Mouse (Mus musculus) Muller cell, postnatal 12 days (primary cell): ENCODE data around the gene Hspb11.
A peak's percentile ranks its signal among the peaks of the same experiment; 100 is the strongest.

Experiments used
- DNase-seq: peaks from one replicate; pipeline ENCODE4 v3.0.0-alpha.2; 2015; ENCODE audit errors: inconsistent ontology term

Gene Hspb11

DNA sequence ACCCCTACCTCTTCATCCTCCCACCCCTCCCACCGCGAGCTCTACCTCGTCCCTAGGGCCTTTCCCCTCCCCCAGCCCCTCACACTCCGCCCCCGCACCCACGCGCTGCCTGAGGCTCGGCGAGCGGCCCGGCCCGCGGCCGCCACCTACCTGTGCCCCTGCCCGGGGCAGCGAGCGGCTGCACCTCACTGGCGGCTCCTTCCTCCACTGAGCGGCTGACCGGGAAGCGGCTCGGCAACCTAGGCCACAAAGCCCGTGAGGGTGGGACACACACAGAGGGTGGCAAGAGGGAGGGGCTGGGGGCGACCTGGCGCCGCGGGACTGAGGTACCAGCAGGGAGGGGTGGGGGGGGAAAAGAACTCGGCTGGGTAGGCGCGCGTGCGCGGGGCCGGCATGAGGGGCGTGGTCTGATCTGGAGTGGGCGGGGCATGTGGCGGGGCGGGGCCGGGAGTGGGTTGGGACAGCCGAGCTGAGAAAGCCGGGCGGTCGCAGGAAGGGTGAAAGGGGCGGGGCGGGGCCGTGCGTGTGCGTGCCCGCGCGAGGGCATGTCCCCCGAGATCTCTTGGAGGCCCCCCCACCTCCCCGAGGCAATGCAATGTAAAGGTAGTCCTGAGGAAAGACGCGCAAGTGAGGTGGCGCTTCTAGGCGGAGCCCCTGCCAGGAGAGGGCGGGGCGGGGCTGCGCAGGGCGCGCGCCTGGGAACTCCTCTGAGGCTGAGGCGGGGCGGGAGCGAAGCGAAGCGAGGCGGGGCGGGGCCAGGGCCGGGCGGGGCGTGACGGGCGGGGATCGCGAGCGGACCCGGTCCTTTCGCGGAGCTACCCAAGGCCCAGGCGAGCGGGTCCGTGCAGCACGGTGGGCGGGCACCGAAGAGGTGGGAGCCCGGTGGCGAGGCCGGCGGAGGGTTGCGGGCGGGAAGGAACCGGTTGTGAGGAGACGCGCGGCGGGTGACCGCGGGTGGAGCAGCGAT, at the start of gene Hspb11, which contains the start of gene Lrrc42:
Gene Hspb11 (plus strand): TSS at position 469 of the 967 bp plus-strand sequence.
Gene Lrrc42 (minus strand): TSS at position 408 of the 967 bp plus-strand sequence.
- DNase-seq, result peak; percentile 100

DNA sequence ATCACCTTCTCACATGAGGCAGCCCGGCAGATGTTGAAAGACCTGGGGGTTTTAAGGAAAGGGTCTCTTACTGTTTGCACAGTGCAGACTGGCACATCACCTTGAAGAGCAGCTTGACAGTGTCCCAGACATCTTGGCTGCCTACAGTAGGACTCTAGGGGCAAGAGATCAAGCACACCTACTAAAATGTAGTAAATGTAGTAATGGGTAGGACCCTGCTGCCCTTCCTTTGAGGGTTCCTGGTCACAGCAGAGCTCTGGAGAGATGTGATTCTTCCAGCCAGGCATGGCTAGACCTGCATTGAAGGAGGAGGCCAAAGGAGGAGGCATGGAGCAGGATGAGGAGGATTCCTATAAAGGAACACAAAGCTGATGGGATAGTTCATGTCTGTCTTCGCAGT, 46.4 kb upstream of the Hspb11 start:
- DNase-seq, result no peak

DNA sequence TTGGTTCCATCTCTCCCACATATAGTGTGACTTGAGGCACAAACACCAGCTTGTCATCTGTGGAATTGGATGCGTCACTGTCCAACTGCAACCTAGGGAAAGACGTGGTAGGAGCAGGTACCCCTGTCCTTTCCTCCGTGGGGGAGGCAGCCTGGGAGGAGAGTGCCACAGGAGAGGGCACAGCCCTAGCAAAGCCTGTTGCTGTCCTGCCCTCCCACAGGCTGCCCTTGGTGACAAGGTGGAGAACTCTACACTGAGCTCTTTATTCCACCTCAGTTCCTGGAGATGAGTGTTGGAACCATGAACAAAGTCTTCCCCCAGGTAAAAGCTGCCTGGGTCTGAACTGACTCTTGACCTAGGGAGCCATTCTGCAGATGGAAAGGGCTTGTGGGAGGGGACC, 44.5 kb upstream of the Hspb11 start, which contains the start of gene Ldlrad1:
Gene Ldlrad1 (plus strand): TSS at position 301 of the 400 bp plus-strand sequence.
- DNase-seq, result no peak

DNA sequence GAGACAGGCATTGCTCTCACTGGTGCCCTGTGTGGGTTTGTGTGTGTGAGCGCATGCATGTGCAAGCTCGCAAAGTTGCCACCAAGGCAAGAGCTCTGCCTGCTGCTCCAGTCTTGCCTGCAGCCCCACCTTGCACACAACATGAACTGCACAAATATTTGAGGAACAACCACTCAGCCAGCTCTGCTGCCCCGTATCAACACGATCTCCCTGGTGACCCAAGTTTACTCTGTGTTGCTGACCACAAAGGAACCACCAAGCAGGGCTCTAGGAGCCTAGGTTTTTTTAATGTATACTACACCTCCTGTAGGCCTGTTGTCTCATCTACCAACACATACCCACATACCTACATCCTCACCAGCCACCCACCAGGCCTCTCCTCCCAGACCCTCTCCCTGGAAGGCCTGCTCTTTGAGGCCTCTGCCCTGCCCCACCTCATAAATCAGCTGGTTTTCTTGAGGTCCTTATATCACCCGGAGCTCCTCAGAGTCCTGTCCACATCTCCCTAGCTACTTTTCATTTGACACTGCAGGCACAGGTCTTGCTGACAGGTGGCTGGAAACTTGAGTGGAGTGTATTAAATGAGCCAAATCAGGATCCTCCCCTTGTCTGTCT, 42.8 kb upstream of the Hspb11 start:
- no peak for DNase-seq

DNA sequence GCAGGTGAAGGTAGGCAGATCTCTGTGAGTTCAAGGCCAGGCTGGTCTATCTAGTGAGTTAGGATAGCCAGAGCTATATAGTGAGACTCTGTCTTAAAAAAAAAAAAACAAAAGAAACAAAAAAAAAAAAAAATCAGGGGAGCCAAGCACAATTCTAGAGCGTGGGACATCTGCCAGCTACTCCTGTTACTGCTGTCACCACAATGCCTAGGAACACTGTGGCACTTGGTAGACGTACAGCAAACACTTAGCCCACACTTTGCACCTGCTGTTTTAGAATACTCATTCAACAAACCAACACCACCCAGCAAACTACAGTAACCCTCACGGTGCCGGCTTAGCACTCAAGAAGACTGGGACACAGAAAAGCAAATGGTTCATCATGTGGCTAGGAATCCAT, 41.9 kb upstream of the Hspb11 start:
- DNase-seq, result no peak

DNA sequence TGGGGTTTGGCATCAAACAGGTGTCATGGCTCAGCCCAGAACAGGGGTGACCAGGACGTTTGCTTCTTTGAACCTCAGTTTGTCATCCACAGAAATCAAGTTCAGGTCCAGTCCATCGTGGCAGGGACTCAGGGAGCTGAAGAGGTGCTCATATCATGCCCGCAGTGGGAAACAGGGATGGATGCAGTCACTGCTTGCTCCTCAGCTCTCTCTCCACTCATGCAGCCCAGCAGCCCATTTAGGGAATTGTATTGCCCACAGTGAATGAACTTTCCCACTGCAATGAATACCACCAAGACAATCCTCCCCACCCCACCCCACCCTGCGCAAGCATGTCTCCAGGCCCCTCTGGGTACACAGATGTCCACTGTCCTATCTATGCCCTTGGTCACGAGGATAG, 41.5 kb upstream of the Hspb11 start:
- no peak for DNase-seq

DNA sequence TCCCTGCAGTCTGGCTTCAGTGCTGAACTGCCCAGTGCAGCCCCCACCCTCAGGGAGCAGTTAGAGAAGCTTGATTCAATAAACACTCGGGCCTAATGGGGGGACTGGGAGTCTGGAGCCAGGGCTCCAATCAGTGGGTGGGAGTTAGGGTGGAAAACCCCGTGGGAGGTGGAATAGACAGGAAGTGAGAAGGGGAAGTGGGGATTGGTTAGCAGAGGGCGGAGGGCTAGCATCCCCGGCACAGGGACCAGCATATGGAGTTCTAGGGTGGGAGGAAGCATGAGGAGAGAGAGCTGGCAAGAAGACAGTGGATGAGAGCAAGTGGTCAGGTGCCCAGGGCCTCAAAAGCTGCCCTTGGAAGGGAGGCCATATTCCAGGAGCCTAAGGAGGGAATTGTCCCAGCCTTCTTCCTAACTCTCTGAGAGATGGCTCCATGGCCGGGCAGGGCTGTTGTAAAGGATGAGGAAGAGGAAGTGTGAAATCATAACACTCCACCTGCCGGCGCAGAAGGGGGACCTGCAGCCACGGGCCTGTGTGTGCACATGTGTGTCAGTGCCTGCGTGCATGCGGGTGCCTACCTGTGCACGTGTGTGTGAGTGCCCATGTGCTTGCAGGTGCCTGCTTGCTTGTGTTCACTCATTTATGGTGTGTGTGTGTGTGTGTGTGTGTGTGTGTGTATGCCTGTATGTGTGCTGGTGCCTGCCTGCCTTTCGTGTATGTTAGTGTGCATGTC, 39.9 kb upstream of the Hspb11 start:
- no peak for DNase-seq

DNA sequence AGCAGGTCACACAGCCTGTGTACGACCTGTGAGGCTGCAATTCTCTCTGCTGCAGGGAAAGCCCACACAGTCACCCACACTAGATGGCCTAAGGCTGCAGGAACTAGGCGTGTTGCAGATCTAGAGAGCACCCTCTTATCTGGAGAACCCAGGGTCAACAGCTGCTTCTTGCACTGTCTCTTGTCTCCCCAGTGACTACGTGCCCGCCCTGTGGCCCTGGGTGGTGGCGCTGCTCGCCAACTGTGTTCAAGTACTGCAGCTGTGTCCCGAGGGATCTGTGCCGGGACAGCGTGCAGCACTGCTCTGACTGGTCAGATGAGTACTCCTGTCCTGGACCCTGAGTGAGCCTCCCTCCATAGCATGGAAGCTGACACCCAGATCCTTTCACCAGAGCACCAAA, 35.8 kb upstream of the Hspb11 start:
- DNase-seq, result no peak

DNA sequence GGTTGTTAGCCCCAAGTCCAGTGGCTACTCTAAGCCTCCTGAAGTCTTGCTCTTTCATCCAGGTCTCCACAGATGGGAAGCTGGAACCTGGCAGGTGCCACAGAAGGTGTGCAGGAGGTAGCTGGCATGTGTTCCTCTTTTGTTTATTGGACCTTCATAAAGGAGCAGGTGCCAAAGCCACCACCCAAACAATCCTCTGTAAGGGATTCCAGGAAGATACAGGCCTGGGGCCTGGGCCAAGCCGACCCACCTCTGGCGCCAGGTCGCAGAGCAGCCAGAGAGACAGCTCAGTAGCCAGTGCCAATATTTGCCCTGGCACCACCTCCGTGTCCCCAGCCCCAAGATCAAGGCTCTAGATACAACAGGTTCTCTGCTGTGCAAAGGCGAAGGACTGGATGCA, 31.9 kb upstream of the Hspb11 start:
- DNase-seq, result no peak

DNA sequence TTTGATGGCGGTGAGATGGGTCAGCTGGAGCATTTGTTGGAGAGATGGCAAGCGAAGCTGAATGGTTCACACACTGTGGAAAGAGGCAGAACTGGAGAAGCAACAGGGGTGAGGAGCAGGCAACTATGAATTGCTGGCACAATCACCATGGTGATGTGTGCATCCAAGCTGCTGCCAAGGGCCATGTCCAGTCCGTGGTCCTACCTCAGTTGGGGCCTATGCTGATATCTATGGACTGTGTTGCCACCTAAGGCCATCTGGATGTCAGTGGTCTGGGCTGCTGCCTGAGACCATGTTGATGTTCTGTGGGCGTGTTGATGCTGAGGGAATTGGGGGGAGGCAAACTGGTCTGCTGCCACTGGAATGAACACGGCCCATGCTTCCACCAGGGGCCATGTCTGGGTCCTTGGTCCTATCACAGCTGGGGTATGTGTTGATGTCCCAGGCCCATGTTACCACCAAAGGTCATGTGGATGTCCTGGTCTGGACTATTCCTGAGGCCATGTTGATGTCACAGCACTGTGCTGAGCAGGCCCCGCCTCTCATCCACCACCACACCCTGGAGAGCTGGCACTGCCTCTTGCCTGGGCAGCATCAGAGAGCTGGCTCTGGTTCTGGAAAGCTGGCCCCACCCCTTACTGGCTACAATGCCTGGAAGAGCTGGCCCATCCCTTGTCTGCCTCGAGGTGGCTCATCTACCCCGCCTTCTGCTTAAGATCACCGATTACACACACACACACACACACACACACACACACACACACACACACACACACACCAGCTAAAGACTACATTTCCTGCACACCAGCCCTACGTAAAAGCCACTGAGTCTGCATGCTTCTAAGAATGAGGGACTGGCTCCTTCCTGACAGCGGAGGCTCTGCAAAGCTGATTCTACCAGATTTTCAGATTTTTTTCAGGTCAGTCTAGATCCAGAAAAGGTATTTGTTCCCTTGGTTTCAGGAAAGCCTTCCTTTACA, 29.9 kb upstream of the Hspb11 start:
- peak; percentile 57 for DNase-seq

DNA sequence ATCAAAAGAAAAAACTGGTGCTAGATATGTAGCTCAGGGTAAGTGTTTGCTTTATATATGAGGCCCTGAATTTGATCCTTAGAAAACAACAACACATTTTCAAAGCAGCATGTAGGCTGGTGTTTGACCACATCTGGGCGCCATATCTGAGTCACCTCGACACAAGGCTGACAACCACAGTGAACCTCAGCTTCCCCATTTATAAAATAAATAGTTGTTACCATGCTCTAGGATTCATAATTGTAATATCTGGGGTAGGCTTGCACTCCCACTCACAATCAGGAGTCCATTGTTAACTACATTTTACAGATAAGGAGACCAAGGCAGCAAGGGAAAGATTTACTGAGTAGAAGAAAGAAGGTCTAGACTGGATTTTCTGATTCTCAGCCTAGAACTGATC, 27.1 kb upstream of the Hspb11 start:
- DNase-seq, result no peak

DNA sequence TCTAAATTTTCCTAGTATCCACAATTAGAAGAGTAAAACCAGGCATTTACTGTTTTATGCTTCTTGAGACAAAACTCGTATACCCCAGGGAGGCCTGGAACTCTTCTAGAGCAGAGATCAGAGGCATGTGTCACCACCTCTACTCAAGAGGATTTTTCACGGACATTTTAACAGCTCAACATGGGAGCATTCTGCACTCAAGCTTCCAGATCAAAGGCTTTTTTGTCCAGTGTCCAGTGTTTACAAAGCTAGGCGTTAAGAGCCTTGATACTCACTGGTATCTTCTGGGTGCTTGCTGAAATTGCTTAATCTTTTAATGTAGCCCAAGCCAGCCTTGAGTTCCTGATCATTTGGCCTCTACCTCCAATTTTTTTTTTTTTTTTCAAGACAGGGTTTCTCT, 21.2 kb upstream of the Hspb11 start:
- DNase-seq, result no peak

DNA sequence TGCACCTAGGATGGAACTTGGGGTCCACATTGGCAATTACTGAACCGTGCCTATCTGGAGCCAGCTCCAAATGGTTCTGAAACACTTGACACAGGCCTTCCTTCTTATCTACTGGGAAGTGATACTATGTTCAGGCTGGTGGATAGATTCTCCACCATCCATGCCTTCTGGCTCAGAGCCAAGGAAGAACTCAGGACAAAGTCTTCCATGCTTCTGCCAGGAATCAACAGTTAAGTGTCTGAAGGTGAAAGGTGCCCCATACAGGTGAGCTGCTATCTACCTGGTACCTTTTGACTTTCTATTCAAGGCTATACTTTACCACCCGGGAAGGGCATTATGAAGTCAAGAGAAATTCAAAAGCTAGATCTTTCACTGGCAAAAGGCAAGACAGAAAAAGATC, 15.1 kb upstream of the Hspb11 start:
- DNase-seq, result no peak

DNA sequence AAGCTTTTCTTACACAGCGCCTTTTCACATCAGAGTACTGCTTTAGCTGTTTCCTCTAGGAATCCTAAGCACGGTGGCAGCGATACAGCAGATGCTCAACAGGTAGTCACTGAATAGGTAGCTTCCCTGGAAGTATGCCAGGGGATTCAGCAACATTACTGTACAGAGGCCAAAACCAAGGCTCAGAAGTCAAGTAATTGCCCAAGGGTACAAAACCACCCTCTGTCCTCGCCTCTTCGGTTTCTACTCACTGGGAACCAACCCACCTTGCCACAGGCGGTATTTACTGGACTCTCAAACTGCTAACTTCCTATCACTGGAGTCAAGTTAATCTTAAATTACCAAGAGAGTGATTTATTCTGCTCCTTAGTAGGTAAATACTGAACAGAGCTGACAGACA, 13.2 kb upstream of the Hspb11 start:
- no peak for DNase-seq

DNA sequence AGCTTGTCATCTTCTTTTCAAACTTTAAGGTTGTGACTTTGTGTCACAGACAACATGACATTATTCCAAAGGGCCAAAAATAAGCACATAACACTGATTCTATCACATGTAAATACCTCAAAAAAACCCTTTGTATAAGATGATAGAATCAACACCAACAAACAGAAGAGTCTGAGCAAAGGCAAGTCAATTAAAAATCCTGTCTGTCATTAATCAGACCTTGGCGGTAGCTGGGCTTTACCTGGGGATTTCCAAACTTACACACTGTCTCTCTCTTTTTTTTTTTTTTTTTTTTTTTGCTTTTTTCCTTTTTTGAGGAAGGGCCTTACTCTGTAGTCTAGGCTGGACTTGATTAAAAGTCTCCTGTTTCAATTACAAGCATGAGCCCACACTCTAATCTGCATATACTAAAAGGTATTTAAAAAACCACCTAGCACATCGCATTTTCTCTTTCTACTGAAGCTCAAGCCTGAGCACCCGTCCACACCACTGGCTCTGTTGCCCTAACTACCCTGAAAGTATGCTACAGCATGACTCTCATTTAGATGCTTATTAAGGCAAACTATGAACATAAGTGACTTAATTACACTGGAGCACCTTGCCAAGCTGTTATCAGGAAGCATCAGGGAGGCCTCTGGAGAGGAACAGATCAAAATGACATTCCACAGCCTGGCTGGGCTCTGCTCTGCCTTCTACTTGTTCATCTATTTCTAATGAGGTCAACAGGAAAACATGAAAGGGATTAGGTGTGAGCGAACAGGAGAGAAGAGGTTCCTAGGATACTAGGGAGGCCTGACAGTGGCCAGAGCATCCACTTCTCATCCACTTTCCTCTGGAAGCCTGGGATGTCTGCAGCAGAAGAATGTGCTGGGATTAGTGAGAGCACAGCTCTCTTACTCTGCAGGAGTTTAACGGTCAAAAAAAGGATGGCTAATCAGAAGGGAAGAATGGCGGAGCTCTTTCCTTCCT, 9.7 kb upstream of the Hspb11 start:
- peak; percentile 74 for DNase-seq

DNA sequence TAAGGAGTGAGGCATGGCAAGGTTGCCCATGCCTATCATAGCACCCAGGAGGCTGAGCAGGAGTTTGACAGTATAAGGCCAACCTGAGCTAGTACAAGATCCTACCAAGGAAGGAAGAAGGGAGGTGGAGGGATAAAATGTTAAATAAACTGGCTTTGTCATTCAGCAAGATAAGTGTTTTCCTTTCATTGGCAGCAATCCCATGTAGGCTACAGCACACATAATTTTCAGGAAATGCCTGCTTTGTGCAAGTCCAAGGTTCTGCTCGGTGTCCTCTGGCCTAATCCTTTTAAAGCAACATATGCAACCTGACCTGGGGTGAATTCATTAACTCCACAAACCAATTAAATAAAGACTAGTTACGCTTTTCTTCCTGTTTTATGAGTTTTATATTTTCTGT, 8.0 kb upstream of the Hspb11 start:
- DNase-seq, result no peak

DNA sequence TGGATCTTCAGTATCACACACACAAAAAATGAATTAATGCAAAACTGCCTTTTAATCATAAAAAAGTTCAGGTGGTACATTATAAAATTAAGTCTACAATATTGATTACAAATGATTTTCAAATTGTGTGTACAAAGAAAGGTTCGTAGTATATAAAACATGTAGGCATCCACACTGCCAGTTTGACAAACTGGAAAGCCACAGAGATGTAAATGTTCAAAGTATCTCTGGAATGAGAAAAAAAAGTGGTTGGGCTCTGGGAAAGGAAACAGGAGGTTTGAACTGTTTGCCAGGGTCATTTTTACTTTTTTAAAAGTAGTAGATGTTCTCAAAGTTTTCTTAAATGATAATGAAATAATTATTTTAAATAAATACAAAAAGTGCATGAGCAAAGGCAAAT, 7.4 kb upstream of the Hspb11 start:
- DNase-seq, result peak; percentile 52

DNA sequence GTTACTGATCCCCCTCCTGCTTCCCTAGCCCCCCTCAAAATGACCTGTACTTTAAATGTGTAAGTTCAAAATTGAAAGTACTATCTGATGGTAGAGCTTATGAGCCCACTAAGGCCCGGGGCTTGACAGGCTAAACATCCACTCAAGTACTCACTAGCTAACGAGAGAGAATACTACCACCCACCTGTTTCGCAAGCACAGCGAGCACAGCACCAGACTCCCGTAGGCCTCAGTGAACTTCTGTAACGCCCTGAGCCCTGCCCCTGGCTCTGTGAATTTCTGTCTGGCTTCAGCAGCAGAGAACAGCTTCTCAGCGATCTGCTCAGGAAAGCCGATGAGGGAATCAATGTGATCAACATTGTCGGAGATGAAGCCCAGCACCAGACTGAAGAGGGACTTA, 6.3 kb upstream of the Hspb11 start:
- no peak for DNase-seq

DNA sequence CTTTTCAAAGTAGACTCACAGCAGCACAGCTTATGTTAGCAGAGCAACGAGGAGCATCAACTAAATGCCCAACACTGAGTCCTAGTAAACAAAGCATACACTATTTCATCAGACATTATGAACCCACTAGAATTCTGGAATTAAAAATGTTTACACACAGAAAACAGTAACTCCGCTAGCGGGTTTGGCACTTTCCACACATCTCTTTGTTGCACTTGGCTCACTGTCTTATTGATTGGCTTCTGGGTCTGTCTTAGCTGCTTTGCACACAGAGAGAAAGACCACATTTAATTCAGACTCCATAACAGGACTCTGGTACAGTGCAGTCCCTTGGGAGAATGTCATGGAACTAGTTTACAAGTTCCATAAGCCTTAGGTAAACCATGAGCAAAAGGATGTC, 5.3 kb upstream of the Hspb11 start:
- DNase-seq, result peak; percentile 43

DNA sequence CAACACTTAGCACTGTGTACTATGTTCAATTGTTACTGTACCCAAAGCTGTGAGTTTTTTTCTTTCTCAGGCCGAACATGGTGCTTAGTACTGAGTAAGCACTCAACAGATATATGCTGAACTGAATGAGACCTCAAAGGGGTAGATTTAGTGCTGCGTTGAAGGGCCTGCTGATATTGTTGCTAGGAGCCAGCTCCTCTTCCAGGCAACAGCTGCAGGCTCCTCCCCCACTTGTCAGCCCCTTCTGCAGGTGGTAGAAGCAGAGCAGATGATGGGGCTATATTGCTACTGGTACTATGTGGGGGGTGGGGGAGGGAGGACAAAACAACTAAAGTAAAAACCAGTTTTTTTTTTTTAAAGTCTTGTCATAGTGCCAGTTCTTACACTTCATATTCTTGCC, 3.9 kb upstream of the Hspb11 start:
- DNase-seq, result no peak
